11 mouse cellular contexts compared by ENCODE assay signal in the genomic region with DNA sequence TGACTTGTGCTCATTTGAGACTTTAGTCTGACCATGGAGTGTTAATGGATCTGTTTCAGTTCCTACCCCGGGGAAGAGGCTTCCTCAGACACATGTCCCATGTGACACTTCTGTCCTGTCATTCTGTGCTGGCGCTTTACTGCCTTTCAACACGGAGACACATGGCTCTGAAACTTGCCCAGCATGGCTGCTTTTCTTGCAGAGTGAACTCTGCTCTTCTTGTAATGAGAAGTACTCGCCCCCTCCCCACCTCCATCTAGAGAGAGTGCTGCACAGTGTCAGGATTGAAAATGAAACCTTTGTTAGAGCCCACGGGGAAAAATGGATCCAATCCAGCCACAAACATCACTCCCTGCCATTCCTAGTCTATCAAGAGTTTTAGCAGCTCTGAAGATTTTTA.
A peak's percentile ranks its signal among the peaks of the same experiment; 100 is the strongest.
DNase-seq lines count a peak whose midpoint lies in the region; ATAC-seq and TF ChIP-seq lines count a peak whose summit lies in the region.
"Had no signal": no experiment of that assay in that cellular context is flagged by ENCODE, and none has a peak within 500 bp of the region (broad histone marks: within the 10 kb centered on the region; RNA-seq: fewer than 3 reads in every experiment).

No protein-coding gene starts in this region.

- DNase-seq in embryo, embryonic 10 days (ENCODE audit: low spot score), result peak; percentile 11
- no peak for DNase-seq in embryo, embryonic 9.5 days (ENCODE audit: extremely low spot score)
- DNase-seq in liver, result peak; percentile 6
- no peak for DNase-seq in liver, postnatal 0 days
- peak; percentile 15 for DNase-seq in lung, postnatal 36 days
- no peak for DNase-seq in MN1 (ENCODE audit: low spot score)
- no peak for DNase-seq in right cerebral cortex, adult 18-20 months
- DNase-seq: cerebellum, adult 2 months; retina, postnatal 1 day had no signal

- no peak overlapping the region for H3K4me2 ChIP-seq in liver, postnatal 0 days (ENCODE audit: low read depth, low read length)
- peak overlapping the region; percentile 44; the same call in 1 of the 2 replicates for H3K4me2 ChIP-seq in heart, embryonic 12.5 days
- H3K4me2 ChIP-seq: midbrain, embryonic 11.5 days had no signal

- TF ChIP-seq CTCF in liver, postnatal 0 days (IDR thresholded peaks at IDR 0.05; ENCODE audit: low read depth), result no peak

- H3K9ac ChIP-seq in liver, postnatal 0 days (replicated peaks), result no peak overlapping the region
- 0 out of 2 replicates have a peak overlapping the region, but pooled peaks have one; percentile 23 for H3K9ac ChIP-seq in heart, embryonic 12.5 days

- H3K36me3 ChIP-seq in liver, postnatal 0 days (replicated peaks; ENCODE audit: insufficient read depth, low read length), result peaks cover 8% of the 10 kb centered on the region; the same call in 1 of the 2 replicates
- H3K36me3 ChIP-seq in heart, embryonic 12.5 days, result peaks cover 28% of the 10 kb centered on the region

- no peaks in the 10 kb centered on the region for H3K4me1 ChIP-seq in liver, postnatal 0 days (ENCODE audit: insufficient read depth)
- H3K4me1 ChIP-seq in heart, embryonic 12.5 days (replicated peaks), result peaks cover 39% of the 10 kb centered on the region

- H3K4me3 ChIP-seq in liver, postnatal 0 days (ENCODE audit: low read depth, low read length), result no peak overlapping the region
- H3K4me3 ChIP-seq in heart, embryonic 12.5 days, result no peak overlapping the region

- H3K9me3 ChIP-seq in liver, postnatal 0 days (ENCODE audit: low read length), result no peaks in the 10 kb centered on the region
- no peaks in the 10 kb centered on the region for H3K9me3 ChIP-seq in heart, embryonic 12.5 days (replicated peaks)

- no peaks in the 10 kb centered on the region for H3K27me3 ChIP-seq in liver, postnatal 0 days (ENCODE audit: insufficient read depth, low read length)
- H3K27me3 ChIP-seq in heart, embryonic 12.5 days (replicated peaks), result no peaks in the 10 kb centered on the region

- ATAC-seq in liver, postnatal 0 days, result no peak
- ATAC-seq in heart, embryonic 12.5 days (ENCODE audit: insufficient number of reproducible peaks, low FRiP score), result no peak

- 68% methylated on average over 5 of the region's 5 CpGs for WGBS in liver, postnatal 0 days (ENCODE audit: insufficient replicate concordance)
- 26% methylated on average over 5 of the region's 5 CpGs for WGBS in heart, embryonic 12.5 days

- TF ChIP-seq EP300 in liver, postnatal 0 days (IDR thresholded peaks at IDR 0.05; ENCODE audit: low read depth), result no peak

- H3K27ac ChIP-seq in liver, postnatal 0 days (ENCODE audit: low read depth), result no peak overlapping the region
- H3K27ac ChIP-seq in heart, embryonic 12.5 days (ENCODE audit: poor library complexity, severe bottlenecking), result peak overlapping the region; percentile 58

Comparison
In these comparisons a context has a peak if more than half of its experiments do, and no peak if none do; other contexts are left out.
1. DNase-seq: peak in embryo, embryonic 10 days (single experiment), liver (single experiment) and lung, postnatal 36 days (single experiment); none in embryo, embryonic 9.5 days (single experiment), liver, postnatal 0 days (single experiment), MN1 (single experiment) and right cerebral cortex, adult 18-20 months (single experiment).